Mouse (Mus musculus) central nervous system, embryonic 14 days (tissue): ENCODE measurements around the gene Btbd35f17. TPM values are rescaled to one million over a fixed set of nuclear protein-coding genes. Genes with fewer than 3 reads are reported as not detected.

Experiments
- polyA plus RNA-seq: library from polyadenylated mRNA; depleted of rRNA; stranded (reverse); fragments of >200 nt; gene quantifications from 2 replicates; pipeline ENCODE4 v1.2.3, GENCODE M21; 2012; rRNA removed

Btbd35f17 gene
- polyA plus RNA-seq: not detected in 2 replicates

GRCm38 (mm10) chrX:4370336-4370735, at the start of gene Btbd35f17:
Gene Btbd35f17 (plus strand): TSS chrX:4370636.

Other genes with a start within 250 kb of the Btbd35f17 start
- not detected in 2 replicates for gene Btbd35f28, start 174.1 kb upstream of the Btbd35f17 start, polyA plus RNA-seq
- gene Btbd35f20, start 79.4 kb upstream of the Btbd35f17 start, polyA plus RNA-seq: not detected in 2 replicates